Mouse (Mus musculus) layer of hippocampus, postnatal 36 days (tissue): ENCODE measurements around the gene Serpinb11. TPM values are rescaled to one million over a fixed set of nuclear protein-coding genes. Genes with fewer than 3 reads are reported as not detected.

Experiments used
- DNase-seq, 2 experiments: peaks; one replicate each; pipeline ENCODE4 v3.0.0; 2022
- total RNA-seq, 2 experiments: library from RNA; stranded (reverse); gene quantifications; 2 replicates each; pipeline ENCODE4 v1.2.3; 2021

Serpinb11 gene
- total RNA-seq, result not detected

- no peak for DNase-seq
Measured at GRCm38 (mm10) chr1:107360898-107361297, at the start of gene Serpinb11. Gene Serpinb11, plus strand, starts transcription at chr1:107361198.

GRCm38 (mm10) chr1:107345979-107346378 lies 15.0 kb upstream of the Serpinb11 start:
- DNase-seq, result no peak

- DNase-seq, result no peak
Measured at GRCm38 (mm10) chr1:107346788-107347187, 14.2 kb upstream of the Serpinb11 start.

- no peak for DNase-seq
Measured at GRCm38 (mm10) chr1:107350392-107350791, 10.6 kb upstream of the Serpinb11 start.

- no peak for DNase-seq
Measured at GRCm38 (mm10) chr1:107351115-107351514, 9.9 kb upstream of the Serpinb11 start.

- DNase-seq, result no peak
Measured at GRCm38 (mm10) chr1:107353046-107353445, 8.0 kb upstream of the Serpinb11 start.

- no peak for DNase-seq
Measured at GRCm38 (mm10) chr1:107365973-107366372, 5.0 kb downstream of the Serpinb11 start.

- no peak for DNase-seq
Measured at GRCm38 (mm10) chr1:107368944-107369343, 7.9 kb downstream of the Serpinb11 start.

- DNase-seq, result no peak
Measured at GRCm38 (mm10) chr1:107376952-107377351, 16.0 kb downstream of the Serpinb11 start.

- DNase-seq, result no peak
Measured at GRCm38 (mm10) chr1:107378368-107378767, 17.4 kb downstream of the Serpinb11 start.

- no peak for DNase-seq
Measured at GRCm38 (mm10) chr1:107381491-107381890, 20.5 kb downstream of the Serpinb11 start.

GRCm38 (mm10) chr1:107382404-107382803 lies 21.4 kb downstream of the Serpinb11 start:
- DNase-seq, result no peak

- DNase-seq, result no peak
Measured at GRCm38 (mm10) chr1:107384532-107384931, 23.5 kb downstream of the Serpinb11 start.

- DNase-seq, result no peak
Measured at GRCm38 (mm10) chr1:107389753-107390152, 28.8 kb downstream of the Serpinb11 start.

- DNase-seq, result no peak
Measured at GRCm38 (mm10) chr1:107397481-107397880, 36.5 kb downstream of the Serpinb11 start.

- no peak for DNase-seq
Measured at GRCm38 (mm10) chr1:107399355-107399754, 38.4 kb downstream of the Serpinb11 start, which contains the start of gene Serpinb7. Gene Serpinb7, plus strand, starts transcription at chr1:107399655.

GRCm38 (mm10) chr1:107402082-107402481 lies 41.1 kb downstream of the Serpinb11 start:
- no peak for DNase-seq

GRCm38 (mm10) chr1:107414650-107415049 lies 53.7 kb downstream of the Serpinb11 start:
- no peak for DNase-seq

GRCm38 (mm10) chr1:107422487-107422886 lies 61.5 kb downstream of the Serpinb11 start:
- no peak for DNase-seq

Other genes starting within 250 kb of the Serpinb11 start
- gene Serpinb3b, start 82.8 kb upstream of the Serpinb11 start, total RNA-seq, result not detected
- not detected for gene Serpinb3c, start 82.8 kb upstream of the Serpinb11 start, total RNA-seq
- not detected for gene Serpinb7, start 38.5 kb downstream of the Serpinb11 start, total RNA-seq
- not detected for gene Serpinb2, start 150.2 kb downstream of the Serpinb11 start, total RNA-seq
- gene Serpinb8, start 228.8 kb downstream of the Serpinb11 start, total RNA-seq, result 1 to 10 TPM; 1.8 to 2.7 TPM